Mouse (Mus musculus) induced T-regulatory cell, adult 2 months (primary cell): Measurements from ENCODE around the gene Phactr4.

Experiments
- DNase-seq: peaks from one replicate; pipeline ENCODE4 v3.0.0-alpha.2; 2012; ENCODE audit warnings: low read depth

The Phactr4 gene

DNA sequence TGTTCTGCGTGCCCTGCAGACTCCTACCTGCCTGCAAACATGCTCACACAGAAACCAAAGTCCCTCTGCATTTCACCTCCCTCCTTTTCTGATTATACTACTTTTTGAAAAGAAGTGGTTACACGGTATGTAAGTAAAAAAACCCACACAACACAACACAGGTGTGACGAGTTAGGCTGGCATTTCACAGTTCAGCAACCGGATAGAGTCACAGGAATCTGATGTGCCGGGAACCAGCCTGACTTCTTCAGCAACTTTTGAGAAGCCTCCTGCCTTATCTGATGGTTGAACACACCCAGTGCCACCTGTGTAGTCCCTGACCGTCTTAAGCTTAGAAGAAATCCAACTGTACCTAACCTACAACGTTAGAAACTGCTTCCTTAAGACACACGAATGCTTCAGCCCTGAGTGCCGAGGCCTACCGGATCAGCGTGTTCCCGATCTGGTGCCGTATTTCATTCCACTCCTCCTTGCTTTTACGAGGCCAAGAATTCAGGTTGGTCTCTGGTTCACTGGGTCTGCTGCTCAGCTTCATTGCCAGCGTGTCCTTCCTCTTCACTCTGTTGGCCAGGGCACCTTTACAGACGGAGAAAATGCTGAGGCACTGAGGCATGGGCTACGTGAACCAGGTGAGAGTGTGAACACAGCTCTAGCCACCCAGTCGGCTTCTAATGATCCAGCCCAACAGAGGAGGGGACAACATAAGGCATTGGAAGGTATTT lies 54.6 kb downstream of the Phactr4 start:
- no peak for DNase-seq

DNA sequence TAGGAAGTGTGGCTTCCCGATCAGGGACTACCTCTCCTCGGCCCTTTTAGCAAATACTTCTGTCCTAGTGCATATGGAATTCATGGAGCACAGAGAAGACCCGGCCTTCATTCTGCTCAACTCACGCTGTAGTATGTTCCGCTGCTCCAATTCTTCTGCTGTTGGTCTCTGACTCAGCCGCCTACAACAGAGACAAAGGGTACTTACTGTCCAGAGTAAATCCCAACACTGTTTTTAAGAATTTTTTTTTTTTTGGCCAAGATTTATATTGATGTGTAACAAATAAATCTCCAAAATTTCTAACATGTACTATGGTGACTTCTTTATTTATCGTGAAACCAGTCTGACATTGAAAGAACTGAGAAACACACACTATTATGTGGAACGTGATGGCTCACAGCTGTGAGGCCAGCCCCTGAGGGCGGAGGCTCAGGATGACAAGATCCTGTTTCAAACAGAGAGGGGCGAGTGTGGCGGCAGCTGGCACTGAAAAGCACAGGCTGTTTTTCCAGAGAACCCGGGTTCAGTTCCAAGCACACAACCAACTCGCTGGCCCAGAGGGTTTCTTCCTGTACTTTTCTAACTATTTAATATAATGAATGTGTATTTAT lies 56.7 kb downstream of the Phactr4 start:
- no peak for DNase-seq

DNA sequence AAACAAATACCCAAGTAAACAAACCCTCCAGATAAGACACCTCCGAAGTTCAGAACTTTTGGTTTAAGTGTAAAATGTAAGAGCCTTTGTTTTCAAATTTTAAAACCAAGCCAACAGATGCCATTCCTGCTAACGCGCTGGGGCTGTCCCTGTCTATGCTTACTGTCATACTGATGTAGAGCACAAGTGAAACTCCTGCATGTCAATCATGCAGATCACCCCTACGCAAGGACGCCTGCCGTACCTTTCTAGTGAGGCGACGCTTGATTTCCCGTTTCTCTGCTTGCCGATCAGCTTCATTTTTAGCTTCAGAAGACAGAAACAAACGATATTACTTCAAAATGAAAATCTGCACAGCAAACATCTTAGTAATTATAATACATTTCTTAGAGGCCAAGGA lies 58.8 kb downstream of the Phactr4 start:
- DNase-seq: peak; percentile 65

DNA sequence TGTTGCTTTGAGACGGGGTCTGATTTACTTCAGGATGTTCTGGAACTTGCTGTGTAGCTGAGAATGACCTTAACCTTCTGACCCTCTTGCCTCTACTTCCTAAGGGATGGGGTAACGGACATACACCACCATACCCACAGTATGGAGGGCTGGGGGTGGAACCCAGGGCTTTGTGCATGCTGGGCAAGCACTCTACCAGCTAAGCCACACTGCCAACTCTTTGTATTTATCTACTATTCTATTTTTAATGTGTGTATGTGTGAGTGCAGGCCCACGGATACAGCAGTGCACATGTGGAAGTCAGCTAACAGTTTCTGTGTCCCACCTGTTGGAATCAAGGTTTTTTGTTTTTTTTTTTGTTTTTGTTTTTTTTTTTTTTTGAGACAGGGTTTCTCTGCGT lies 62.8 kb downstream of the Phactr4 start:
- no peak for DNase-seq

DNA sequence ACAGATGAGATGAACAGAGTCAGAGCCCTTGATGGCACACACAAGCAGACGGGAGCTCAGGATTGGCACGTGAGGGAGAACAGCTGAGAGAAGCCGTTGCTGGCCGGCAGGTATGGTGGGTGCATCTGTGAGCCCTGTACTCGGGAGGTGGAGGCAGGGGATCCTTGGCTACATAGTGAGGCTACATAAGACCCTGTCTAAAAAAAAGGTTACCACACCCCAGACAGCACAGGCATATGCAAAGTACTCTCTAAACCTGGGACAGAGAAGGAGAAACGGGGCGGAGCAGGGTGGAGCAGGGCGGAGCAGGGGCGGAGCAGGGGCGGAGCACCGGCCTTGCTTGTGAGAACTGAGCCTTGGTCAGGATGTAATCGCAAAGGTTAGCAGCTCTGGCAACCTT lies 66.1 kb downstream of the Phactr4 start:
- DNase-seq: peak; percentile 67

DNA sequence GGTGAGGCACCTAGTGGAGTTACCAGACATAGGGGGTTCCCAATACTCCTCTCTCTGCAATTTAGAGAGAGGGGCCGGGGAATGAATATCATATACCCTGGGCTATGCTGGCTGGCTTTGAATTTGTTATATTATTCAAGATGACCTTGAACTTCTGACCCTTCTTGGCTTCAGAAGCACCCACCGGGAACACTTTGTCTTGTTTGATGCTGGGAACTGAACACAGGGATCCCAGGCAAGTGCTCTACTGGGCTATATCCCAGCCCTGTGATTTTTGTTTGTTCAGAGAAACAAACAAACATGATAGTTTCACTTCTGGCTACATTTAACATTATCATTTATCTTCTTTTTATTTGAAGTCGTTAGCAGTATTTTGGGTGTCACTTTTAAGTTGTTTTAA lies 66.9 kb downstream of the Phactr4 start:
- DNase-seq: peak; percentile 6

DNA sequence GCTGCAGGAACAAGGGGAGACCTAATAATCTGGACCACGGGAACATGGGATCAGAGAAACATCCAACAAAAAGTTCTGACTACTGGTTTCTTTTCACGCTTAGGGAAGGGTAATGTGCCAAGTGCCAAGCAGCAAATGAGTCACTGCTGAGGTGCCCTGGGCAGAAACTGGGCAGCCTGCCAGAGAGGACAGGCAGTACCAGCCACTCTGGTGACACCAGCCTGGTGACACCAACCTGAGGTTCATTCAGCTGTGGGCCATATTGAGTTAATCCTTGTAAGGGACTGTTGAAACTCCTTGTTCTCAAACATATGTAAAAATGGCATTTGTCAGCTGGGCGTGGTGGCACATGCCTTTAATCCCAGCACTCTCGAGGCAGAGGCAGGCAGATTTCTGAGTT lies 67.7 kb downstream of the Phactr4 start:
- peak; percentile 47 for DNase-seq

DNA sequence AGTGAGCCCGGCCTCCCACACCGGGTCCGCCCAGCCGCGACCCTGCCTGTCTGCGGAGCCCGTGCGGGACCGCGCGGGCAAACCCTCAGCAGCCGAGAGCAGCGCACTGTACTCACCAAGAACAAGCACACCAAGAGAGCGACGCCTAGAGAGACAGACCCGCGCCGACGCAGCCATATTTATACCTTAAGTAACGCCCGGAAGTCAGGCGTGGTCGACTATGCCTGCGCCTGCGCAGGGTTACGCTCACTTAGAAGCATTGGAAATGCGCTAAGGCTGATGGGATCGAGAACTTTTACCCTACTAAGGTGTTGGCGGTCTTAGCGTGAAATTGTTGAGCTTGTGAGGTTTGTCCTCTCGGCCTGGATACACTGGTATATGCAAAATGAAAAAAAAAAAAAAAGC lies 68.8 kb downstream of the Phactr4 start, which contains the start of gene Rcc1:
Gene Rcc1 (minus strand): TSS at position 125 of the 405 bp plus-strand sequence.
- DNase-seq: peak; percentile 97

DNA sequence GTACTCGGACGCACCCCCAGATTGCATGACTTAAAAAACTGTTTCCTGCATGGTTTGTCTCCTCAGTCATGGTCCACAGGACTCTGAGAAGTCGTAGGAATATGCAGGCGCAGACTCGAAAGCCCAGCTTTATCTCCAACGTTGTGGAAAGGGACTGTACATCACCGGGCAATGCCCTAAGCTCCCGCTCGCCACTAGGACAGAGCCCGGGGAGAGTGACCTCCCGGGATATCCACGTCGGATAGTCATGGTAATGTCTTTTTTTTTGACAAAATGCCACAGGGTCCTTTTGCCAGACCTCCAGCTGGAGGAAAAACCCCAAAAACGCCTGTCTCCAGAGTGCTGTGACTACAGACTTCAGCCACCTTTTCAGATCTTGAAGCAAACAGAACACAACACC lies 69.5 kb downstream of the Phactr4 start:
- peak; percentile 49 for DNase-seq

DNA sequence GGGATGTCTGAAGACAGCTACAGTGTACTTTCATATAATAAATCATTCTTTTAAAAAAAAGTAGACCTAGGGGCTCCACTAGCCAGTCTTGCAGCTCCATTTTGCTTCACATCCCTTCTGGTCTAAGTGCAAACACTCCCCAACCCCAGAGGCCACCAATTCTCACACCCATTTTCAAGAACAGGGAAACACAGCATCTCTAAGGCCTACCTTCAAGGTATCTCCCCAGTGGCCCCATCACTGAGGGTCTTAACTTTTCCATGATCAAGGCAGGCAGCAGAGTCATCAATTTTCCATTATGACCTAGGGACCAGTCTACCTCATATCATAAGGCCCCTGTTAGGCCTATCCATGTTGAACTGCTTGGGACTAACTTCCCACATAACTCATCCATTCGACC lies 70.9 kb downstream of the Phactr4 start:
- DNase-seq: no peak

DNA sequence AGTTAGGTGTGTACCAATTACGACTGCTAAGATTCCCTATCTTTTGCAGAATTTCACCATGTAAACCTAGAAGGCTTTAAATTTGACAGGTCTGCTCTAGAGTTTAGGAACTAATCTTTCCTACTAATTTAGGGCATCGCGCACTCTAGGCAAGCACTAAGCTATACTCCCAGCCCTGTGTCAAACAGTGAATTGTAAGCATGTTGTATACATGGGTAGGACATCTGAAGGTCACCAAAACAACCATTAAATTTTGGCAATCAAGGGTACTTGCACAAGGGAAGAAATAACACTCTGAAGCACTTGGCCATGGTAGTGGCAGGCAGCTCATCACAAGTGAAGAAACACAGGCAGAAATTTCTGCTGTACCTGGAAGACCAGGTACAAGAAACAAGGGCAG lies 71.4 kb downstream of the Phactr4 start:
- DNase-seq: no peak

DNA sequence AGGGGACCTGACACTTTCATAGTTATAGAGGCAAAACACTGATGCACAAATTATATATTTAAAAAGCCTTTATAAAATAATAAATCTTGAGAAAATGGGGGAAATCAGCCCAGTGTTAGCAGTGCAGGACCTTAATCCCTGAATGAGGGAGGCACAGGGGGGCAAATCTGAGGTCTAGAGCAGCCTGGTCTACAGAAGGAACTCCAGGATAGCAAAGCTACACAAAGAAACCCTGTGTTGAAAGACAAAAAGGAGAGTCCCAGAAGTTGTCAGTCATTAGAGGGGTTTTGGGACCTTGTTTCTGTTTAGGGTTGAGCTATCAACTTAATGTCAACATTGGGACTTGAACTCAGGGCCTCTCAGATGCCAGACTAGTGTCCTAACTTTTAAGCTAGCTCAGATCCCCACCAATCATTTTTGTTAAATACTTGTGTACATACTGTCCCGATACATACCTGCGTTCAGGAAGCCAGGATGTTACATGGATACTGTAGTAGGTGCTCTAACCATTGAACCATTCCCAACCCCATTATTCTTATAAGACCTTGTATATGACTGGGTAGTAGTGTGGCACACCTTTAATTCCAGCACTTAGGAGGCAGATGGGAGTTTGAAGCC lies 72.1 kb downstream of the Phactr4 start:
- no peak for DNase-seq

DNA sequence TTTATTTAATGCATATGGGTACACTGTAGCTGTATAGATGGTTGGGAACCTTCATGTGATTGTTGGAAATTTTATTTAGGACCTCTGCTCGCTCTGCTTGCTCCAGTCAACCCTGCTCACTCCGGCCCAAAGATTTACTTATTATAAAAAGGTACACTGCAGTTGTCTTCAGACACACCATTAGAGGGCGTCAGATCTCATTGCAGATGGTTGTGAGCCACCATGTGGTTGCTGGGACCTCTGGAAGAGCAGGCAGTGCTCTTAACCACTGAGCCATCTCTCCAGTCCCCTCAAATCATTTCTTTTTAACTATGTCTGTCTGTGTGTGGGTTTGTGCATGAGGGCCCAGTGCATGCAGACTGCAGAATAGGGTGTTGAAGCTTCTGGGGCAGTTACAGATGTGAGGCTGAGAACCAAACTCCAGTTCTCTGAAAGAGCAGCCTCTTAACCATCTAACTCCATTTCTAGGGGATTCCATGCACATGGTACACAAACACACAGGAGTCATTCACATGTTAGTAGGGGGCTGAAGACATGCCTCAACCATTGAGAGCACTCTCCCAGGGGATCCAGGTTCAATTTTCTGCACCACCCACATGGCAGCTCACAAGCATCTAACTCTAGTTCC lies 72.7 kb downstream of the Phactr4 start:
- DNase-seq: no peak

DNA sequence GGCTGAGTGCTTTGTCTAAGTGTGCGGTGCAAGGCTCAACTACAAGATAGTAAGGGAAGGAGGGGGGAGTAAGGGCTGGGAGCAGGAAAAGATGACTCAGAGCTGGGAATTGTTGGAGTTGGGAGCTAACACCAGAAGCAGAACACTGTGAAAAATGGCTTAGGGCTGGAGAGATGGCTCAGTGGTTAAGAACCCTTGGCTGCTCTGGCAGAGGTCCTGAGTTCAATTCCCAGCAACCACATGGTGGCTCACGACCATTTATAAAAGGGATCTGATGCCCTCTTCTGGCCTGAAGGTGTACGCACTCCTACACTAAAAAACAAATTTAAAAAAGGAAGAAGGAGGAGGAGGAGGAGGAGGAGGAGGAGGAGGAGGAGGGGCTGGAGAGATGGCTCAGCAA lies 75.6 kb downstream of the Phactr4 start:
- peak; percentile 60 for DNase-seq

DNA sequence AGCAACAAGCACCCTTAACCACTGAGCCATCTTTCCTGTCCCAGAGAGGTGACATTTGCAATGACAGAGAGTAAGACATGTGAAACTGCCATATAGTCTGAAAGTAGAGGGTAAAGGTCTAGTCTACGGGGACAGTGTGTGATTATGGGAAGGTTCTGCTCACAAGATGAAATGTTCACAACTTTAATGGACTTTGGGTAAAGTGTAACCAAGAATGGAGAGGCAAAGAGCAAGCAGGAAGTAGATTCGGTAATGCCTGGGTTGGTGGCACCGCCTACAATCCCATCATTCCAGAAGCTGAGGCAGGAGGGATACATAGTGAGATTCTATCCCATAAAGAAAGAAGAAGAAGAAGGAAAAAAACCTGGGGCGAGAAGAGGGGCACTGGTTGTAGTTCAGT lies 76.0 kb downstream of the Phactr4 start:
- DNase-seq: no peak

DNA sequence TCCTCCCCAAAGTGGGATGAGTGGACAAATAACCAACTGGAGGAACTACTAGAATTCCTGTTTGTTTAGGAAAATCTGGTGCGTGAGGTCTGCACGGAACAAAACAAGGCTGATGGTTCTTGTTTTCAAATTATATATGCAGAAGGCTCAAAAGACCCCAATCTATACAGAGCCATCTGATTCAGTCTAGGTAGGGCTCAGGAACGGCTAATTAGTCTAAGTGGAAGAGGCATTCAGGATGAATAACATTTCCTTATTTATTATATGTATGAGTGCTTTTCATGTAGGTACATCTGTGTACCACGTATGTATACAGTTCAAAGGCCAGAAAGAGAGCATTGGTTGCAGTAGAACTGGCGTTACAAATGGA lies 76.5 kb downstream of the Phactr4 start:
- no peak for DNase-seq

DNA sequence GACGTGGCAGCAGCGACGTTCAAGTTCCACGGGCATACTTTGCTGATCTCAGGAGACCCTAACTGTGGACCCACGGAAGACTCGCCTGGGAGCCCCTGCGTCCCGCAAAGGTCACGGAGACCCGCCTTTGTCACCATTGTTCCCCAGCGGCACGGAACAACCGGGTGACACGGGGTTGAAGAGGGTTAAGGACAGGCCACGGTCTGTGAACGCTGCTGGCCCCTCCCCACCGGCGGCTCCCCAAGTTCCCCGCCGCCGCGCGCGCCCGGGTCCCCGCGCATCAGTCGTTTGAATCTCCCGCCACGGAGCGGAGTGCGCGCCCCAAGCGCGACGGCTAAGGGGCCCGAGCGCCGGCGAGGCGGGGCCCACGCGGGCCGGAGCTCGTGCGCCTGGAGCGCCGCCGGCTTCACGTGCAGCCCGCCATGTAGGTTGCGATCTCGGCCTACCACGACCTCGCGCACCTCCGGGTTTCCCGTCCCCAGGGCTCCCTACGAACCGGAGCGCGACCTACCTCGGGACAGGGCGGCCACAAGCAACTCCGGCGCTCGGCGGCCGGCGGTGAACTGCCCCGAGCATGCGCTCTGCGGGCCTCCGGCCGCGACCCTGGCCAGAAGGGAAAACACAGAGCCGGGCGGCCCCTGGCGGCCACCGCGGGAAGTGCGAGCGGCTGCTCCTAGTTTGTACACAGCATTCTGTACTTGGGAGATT lies 77.0 kb downstream of the Phactr4 start:
- peak; percentile 91 for DNase-seq

DNA sequence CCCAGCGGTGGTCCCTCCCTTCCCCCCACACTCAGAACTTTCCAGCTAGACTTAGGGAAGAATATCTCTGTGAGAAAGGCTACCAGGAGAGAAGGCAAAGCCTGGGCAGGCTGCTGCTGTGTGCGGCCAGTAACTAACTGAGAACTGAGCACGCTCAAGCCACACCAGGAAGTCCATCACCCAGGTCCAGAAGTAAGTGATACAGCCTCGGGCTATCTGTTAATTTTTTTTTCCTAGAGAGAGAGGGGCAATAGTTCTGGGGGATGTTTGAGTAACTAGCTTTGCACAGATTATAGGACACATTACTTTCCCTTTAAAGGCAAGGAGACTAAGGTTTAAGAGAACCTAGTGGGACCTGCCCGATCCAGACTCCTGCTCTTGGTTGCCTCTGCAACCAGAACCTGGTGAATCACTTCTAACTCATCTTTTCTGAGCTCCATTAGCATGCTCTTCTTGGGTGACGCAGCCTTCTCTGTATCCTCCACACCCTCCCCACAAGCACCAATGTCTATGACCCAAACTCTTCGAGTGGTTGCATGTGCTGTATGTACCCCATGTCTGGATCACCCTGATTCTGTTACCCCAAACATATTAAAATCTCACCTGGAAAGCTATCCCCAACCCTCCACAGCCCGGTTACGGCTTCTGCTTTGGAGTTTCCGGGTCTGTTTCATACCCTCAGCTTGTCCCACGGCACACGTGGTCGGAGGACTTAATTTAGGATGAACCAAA lies 77.7 kb downstream of the Phactr4 start:
- DNase-seq: peak; percentile 72

DNA sequence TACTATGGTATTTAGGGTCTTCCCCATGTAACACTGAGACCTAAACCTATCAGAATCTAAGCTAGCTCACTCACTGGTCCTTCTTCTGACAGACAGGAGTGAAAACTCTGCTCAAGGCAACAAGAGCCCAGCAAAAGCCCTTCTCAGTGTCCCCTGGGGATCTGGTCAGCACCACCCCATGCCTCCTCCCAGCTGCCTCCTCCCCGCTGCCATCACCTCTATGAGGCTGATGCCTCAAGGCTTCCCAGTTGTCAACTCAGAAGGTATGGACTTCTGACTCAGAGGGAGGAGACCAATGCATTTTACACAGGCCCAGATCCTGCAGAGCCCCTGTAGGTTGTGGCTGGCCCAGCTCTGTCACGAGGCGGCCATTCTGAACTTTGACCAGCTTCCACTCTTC lies 80.8 kb downstream of the Phactr4 start:
- DNase-seq: no peak

DNA sequence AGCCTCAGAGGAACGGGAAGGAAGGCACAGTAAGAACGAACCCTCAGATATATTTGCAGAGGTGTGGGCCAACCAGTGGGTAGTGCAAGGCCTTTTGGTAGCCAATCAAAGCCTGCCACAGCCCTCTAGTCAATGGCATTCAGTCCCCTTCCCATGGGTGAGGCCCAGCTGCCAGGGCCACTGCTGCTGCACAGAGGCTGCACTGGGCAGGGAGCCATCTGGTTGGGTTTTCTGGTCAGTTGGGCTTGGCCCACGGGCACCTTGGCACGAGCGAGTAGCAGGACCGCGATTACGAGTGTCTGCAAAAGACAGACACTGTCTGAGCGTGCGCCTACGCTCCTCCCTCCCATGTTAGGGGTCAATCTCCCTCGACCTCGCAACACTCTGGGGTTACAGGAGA lies 83.3 kb downstream of the Phactr4 start:
- DNase-seq: no peak

DNA sequence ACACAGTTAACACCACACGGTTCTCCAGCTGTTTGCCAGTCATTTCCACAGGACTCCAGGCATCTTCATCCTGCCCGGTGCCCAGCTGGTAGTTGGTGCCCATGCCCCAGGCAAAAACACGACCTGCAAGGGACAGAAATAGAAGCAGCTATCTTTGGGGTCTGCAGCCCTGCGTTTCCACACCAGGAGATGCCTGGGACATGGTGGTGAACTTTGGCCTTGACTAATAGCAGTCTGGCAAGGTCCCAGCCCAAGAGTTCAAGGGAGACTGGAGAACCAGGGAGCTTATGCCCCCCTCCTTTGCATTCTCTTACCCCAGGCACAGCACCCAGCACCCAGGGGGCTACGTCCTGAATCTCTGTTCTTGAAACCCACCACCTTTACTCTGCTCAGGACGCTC lies 89.4 kb downstream of the Phactr4 start:
- DNase-seq: no peak

DNA sequence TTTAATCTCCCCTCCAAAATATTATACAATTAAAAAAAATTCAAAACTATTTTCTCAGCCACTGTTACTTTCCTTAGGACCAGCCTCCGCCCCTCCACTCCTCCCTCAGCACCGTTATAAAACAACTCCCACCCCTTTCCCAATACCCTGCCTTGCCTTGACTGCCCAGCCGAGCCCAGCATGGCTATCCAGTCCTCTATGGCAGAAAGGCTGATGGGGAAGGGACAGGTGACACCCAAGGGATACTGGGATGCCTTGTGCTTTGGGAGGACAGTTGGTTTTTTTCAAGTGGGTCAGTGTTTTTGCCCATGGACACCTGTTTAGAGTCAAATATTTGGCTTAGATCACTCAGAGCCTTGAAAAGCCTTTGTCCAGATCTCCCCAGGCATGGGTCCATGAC lies 90.3 kb downstream of the Phactr4 start:
- DNase-seq: no peak
